Mouse (Mus musculus): ENCODE data around the gene Arl2. TPM values are rescaled to one million over a fixed set of nuclear protein-coding genes. Genes with fewer than 3 reads are reported as not detected.

Arl2 gene
- polyA plus RNA-seq (2011; ENCODE audit: insufficient read depth, insufficient read length, low read depth, missing spikeins): 38.7 and 40.4 TPM in 2 replicates

- Histone ChIP-seq H3K9ac (ENCODE audit: low read depth, poor library complexity, severe bottlenecking) (peak within 1 kb of the TSS; percentile 87), H3K4me3 (ENCODE audit: low read depth, low read length) (peak within 1 kb of the TSS; percentile 96), H3K36me3 (ENCODE audit: control insufficient read depth, insufficient read depth, low read length, poor library complexity, severe bottlenecking) (no peaks in the 10 kb centered on the region), H3K4me1 (ENCODE audit: control insufficient read depth, insufficient read depth, low read length) (no peaks in the 10 kb centered on the region), H3K9me3 (replicated peaks; ENCODE audit: control insufficient read depth, insufficient read depth, low read length, poor library complexity, severe bottlenecking) (no peaks in the 10 kb centered on the region), H3K27me3 (ENCODE audit: control insufficient read depth, insufficient read depth, low read length, poor library complexity, severe bottlenecking) (no peaks in the 10 kb centered on the region), H3K27ac (ENCODE audit: insufficient read depth, low read length) (peak within 1 kb of the TSS; percentile 94)
- TF ChIP-seq POLR2A (IDR thresholded peaks at IDR 0.05; ENCODE audit: insufficient read depth, low read length) (no peak), CTCF (IDR thresholded peaks at IDR 0.05; ENCODE audit: low read depth, low read length) (peak; percentile 52), EP300 (IDR thresholded peaks at IDR 0.05; ENCODE audit: insufficient read depth, low read depth, low read length) (no peak)
These were observed at the start of gene Arl2 for GRCm38 (mm10) chr19:6141394-6141749. Gene Arl2, minus strand, starts transcription at chr19:6141548.

- H3K27me3 ChIP-seq (ENCODE audit: control insufficient read depth, insufficient read depth, low read length, poor library complexity, severe bottlenecking): no peaks in the 10 kb centered on the region
- no peaks in the 10 kb centered on the region for H3K36me3 ChIP-seq (ENCODE audit: control insufficient read depth, insufficient read depth, low read length, poor library complexity, severe bottlenecking)
- no peak for TF ChIP-seq EP300 (IDR thresholded peaks at IDR 0.05; ENCODE audit: insufficient read depth, low read depth, low read length)
- TF ChIP-seq CTCF (IDR thresholded peaks at IDR 0.05; ENCODE audit: low read depth, low read length): no peak
- no peak for TF ChIP-seq POLR2A (IDR thresholded peaks at IDR 0.05; ENCODE audit: insufficient read depth, low read length)
- H3K4me3 ChIP-seq (ENCODE audit: low read depth, low read length): no peak within 1 kb of the TSS
- H3K4me1 ChIP-seq (ENCODE audit: control insufficient read depth, insufficient read depth, low read length): no peaks in the 10 kb centered on the region
- H3K9me3 ChIP-seq (replicated peaks; ENCODE audit: control insufficient read depth, insufficient read depth, low read length, poor library complexity, severe bottlenecking): 0 out of 2 replicates have a peak, but pooled peaks cover 2% of the 10 kb centered on the region
- H3K9ac ChIP-seq (ENCODE audit: low read depth, poor library complexity, severe bottlenecking): no peak within 1 kb of the TSS
- no peak within 1 kb of the TSS for H3K27ac ChIP-seq (ENCODE audit: insufficient read depth, low read length)
These were observed 42.8 kb upstream of the Arl2 start, which contains the start of gene Majin for GRCm38 (mm10) chr19:6184131-6184530. Gene Majin, plus strand, starts transcription at chr19:6184388.

GRCm38 (mm10) chr19:6182534-6182933, 41.2 kb upstream of the Arl2 start:
- H3K36me3 ChIP-seq (ENCODE audit: control insufficient read depth, insufficient read depth, low read length, poor library complexity, severe bottlenecking): no peaks in the 10 kb centered on the region
- H3K4me1 ChIP-seq (ENCODE audit: control insufficient read depth, insufficient read depth, low read length): no peaks in the 10 kb centered on the region
- TF ChIP-seq EP300 (IDR thresholded peaks at IDR 0.05; ENCODE audit: insufficient read depth, low read depth, low read length) (no peak), POLR2A (IDR thresholded peaks at IDR 0.05; ENCODE audit: insufficient read depth, low read length) (no peak)
- no peaks in the 10 kb centered on the region for H3K27me3 ChIP-seq (ENCODE audit: control insufficient read depth, insufficient read depth, low read length, poor library complexity, severe bottlenecking)
- no peak overlapping the region for H3K9ac ChIP-seq (ENCODE audit: low read depth, poor library complexity, severe bottlenecking)
- H3K9me3 ChIP-seq (replicated peaks; ENCODE audit: control insufficient read depth, insufficient read depth, low read length, poor library complexity, severe bottlenecking): 0 out of 2 replicates have a peak, but pooled peaks cover 2% of the 10 kb centered on the region
- no peak overlapping the region for H3K4me3 ChIP-seq (ENCODE audit: low read depth, low read length)
- H3K27ac ChIP-seq (ENCODE audit: insufficient read depth, low read length): no peak overlapping the region

- no peaks in the 10 kb centered on the region for H3K4me1 ChIP-seq (ENCODE audit: control insufficient read depth, insufficient read depth, low read length)
- 0 out of 2 replicates have a peak, but pooled peaks cover 2% of the 10 kb centered on the region for H3K9me3 ChIP-seq (replicated peaks; ENCODE audit: control insufficient read depth, insufficient read depth, low read length, poor library complexity, severe bottlenecking)
- H3K9ac ChIP-seq (ENCODE audit: low read depth, poor library complexity, severe bottlenecking): no peak overlapping the region
- H3K27ac ChIP-seq (ENCODE audit: insufficient read depth, low read length): no peak overlapping the region
- no peak for TF ChIP-seq EP300 (IDR thresholded peaks at IDR 0.05; ENCODE audit: insufficient read depth, low read depth, low read length)
- no peak for TF ChIP-seq POLR2A (IDR thresholded peaks at IDR 0.05; ENCODE audit: insufficient read depth, low read length)
- TF ChIP-seq CTCF (IDR thresholded peaks at IDR 0.05; ENCODE audit: low read depth, low read length): no peak
- H3K36me3 ChIP-seq (ENCODE audit: control insufficient read depth, insufficient read depth, low read length, poor library complexity, severe bottlenecking): no peaks in the 10 kb centered on the region
- H3K4me3 ChIP-seq (ENCODE audit: low read depth, low read length): no peak overlapping the region
- no peaks in the 10 kb centered on the region for H3K27me3 ChIP-seq (ENCODE audit: control insufficient read depth, insufficient read depth, low read length, poor library complexity, severe bottlenecking)
These were observed 40.3 kb upstream of the Arl2 start for GRCm38 (mm10) chr19:6181629-6182028.

GRCm38 (mm10) chr19:6178775-6179174, 37.4 kb upstream of the Arl2 start:
- no peak for TF ChIP-seq EP300 (IDR thresholded peaks at IDR 0.05; ENCODE audit: insufficient read depth, low read depth, low read length)
- no peak for TF ChIP-seq POLR2A (IDR thresholded peaks at IDR 0.05; ENCODE audit: insufficient read depth, low read length)
- TF ChIP-seq CTCF (IDR thresholded peaks at IDR 0.05; ENCODE audit: low read depth, low read length): no peak
- H3K4me1 ChIP-seq (ENCODE audit: control insufficient read depth, insufficient read depth, low read length): no peaks in the 10 kb centered on the region
- 0 out of 2 replicates have a peak, but pooled peaks cover 2% of the 10 kb centered on the region for H3K9me3 ChIP-seq (replicated peaks; ENCODE audit: control insufficient read depth, insufficient read depth, low read length, poor library complexity, severe bottlenecking)
- no peak overlapping the region for H3K9ac ChIP-seq (ENCODE audit: low read depth, poor library complexity, severe bottlenecking)
- no peak overlapping the region for H3K4me3 ChIP-seq (ENCODE audit: low read depth, low read length)
- H3K27me3 ChIP-seq (ENCODE audit: control insufficient read depth, insufficient read depth, low read length, poor library complexity, severe bottlenecking): no peaks in the 10 kb centered on the region
- no peaks in the 10 kb centered on the region for H3K36me3 ChIP-seq (ENCODE audit: control insufficient read depth, insufficient read depth, low read length, poor library complexity, severe bottlenecking)
- H3K27ac ChIP-seq (ENCODE audit: insufficient read depth, low read length): no peak overlapping the region

- Histone ChIP-seq H3K4me3 (ENCODE audit: low read depth, low read length) (no peak overlapping the region), H3K9me3 (replicated peaks; ENCODE audit: control insufficient read depth, insufficient read depth, low read length, poor library complexity, severe bottlenecking) (no peaks in the 10 kb centered on the region), H3K27me3 (ENCODE audit: control insufficient read depth, insufficient read depth, low read length, poor library complexity, severe bottlenecking) (no peaks in the 10 kb centered on the region), H3K27ac (ENCODE audit: insufficient read depth, low read length) (no peak overlapping the region), H3K9ac (ENCODE audit: low read depth, poor library complexity, severe bottlenecking) (no peak overlapping the region), H3K4me1 (ENCODE audit: control insufficient read depth, insufficient read depth, low read length) (no peaks in the 10 kb centered on the region), H3K36me3 (ENCODE audit: control insufficient read depth, insufficient read depth, low read length, poor library complexity, severe bottlenecking) (no peaks in the 10 kb centered on the region)
- no peak for TF ChIP-seq EP300 (IDR thresholded peaks at IDR 0.05; ENCODE audit: insufficient read depth, low read depth, low read length)
- no peak for TF ChIP-seq CTCF (IDR thresholded peaks at IDR 0.05; ENCODE audit: low read depth, low read length)
- no peak for TF ChIP-seq POLR2A (IDR thresholded peaks at IDR 0.05; ENCODE audit: insufficient read depth, low read length)
These were observed 33.4 kb upstream of the Arl2 start for GRCm38 (mm10) chr19:6174771-6175170.

All from ES-Bruce4 (cell line).